Mouse (Mus musculus) T-helper 2 cell (primary cell): ENCODE measurements around the gene Zc3h14.

Experiments used
- in situ Hi-C: fragments of 300-600 bp; cut with MboI, MseI; formaldehyde crosslinking; loops from one replicate; pipeline ENCODE4 v1.15.1; 2025; ENCODE audit warnings: high pct_unique_total_duplicates

Zc3h14 gene

DNA sequence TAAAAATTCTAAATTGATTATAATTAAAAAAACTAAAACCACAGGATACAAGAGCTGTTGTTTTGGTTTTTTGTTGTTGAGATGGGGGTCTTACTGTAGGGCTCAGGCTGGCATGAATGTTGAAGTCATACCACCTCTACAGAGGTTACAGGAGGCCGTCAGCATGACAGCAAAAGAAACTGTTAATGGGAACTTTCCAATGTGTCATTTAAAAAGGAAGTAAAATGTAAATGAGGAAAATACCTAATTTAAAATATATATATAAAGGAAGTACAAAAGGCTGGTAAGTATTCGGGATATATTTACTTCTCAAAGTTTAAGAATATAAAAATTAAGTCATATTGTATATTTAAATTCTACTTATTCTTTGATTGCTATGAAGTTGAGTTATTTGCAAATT, 88.7 kb downstream of the Zc3h14 start:
- in situ Hi-C loops: no loop called here
